Mouse (Mus musculus) B cell, adult 62 days (primary cell): ENCODE measurements around the gene Sh3bgr. TPM values are rescaled to one million over a fixed set of nuclear protein-coding genes. Genes with fewer than 3 reads are reported as not detected.

Source experiments
- total RNA-seq: library from RNA; stranded (reverse); gene quantifications from 4 replicates; pipeline ENCODE4 v1.2.4, GENCODE M21; 2023

The Sh3bgr gene
- not detected in 4 replicates for total RNA-seq

GRCm38 (mm10) chr16:96199913-96200701, at the start of gene Sh3bgr:
TSS of gene Sh3bgr (plus strand) at chr16:96200450.

GRCm38 (mm10) chr16:96191531-96192506, 8.4 kb upstream of the Sh3bgr start, which contains the start of gene Lca5l:
TSS of gene Lca5l (minus strand) at chr16:96192271.

GRCm38 (mm10) chr16:96235366-96235970, 35.2 kb downstream of the Sh3bgr start, which contains the start of gene B3galt5:
TSS of gene B3galt5 (plus strand) at chr16:96235801.

Other genes with a start within 250 kb of the Sh3bgr start
- 13.3 to 17.3 TPM (median 15.0 TPM) in 4 replicates for gene Psmg1, start 209.5 kb upstream of the Sh3bgr start, total RNA-seq
- gene Brwd1, start 117.9 kb upstream of the Sh3bgr start, total RNA-seq: 426 to 464 TPM (median 445 TPM) in 4 replicates
- 225 to 251 TPM (median 237 TPM) in 4 replicates for gene Hmgn1, start 72.7 kb upstream of the Sh3bgr start, total RNA-seq
- gene Wrb, start 55.0 kb upstream of the Sh3bgr start, total RNA-seq: 6.9 to 9.5 TPM (median 8.2 TPM) in 4 replicates
- not detected in 4 replicates for gene Lca5l, start 8.2 kb upstream of the Sh3bgr start, total RNA-seq
- gene B3galt5, start 35.4 kb downstream of the Sh3bgr start, total RNA-seq: not detected in 4 replicates
- 0.72 TPM in 1 of 4 replicates, not detected in the others for gene Itgb2l, start 243.2 kb downstream of the Sh3bgr start, total RNA-seq